Mouse (Mus musculus) liver, adult 2 months (tissue): Measurements from ENCODE around the gene Uncx.

Experiments used
- CTCF ChIP-seq: fragments of 200-500 bp; IDR thresholded peaks from 2 replicates; pipeline ENCODE4 v1.5.1; 2011; ENCODE audit warnings: low read depth, low read length, control low read depth
- POLR2A ChIP-seq: fragments of 200-500 bp; IDR thresholded peaks from 2 replicates; pipeline ENCODE4 v1.6.1; 2011; ENCODE audit warnings: low read length, control low read depth; ENCODE audit not compliant: insufficient read depth; ENCODE audit errors: extremely low read depth

DNA sequence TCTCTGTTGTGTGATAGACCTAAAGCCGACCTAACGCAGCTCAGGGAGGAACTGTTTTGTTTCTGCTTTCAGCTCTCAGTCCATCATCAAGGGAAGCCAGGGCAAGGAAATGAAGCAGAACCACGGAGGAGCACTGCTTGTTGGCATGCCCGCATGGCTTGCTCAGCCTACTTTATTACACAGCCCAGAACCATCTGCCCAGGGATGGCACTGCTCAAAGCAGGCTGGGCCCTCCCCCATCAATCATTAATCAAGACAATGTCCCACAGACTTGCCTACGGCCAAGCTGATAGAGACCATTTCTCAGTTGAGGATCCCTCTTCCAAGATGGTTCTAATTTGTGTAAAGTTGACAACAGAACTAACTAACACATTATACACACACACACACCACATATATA, 44.5 kb upstream of the Uncx start:
- no peak for TF ChIP-seq CTCF
- TF ChIP-seq POLR2A: no peak
